Mouse (Mus musculus): ENCODE results near the gene Cyb5rl. TPM values are rescaled to one million over a fixed set of nuclear protein-coding genes. Genes with fewer than 3 reads are reported as not detected.

Gene Cyb5rl
- polyA plus RNA-seq, 1 experiment from 2014 or later = 7.3 TPM

Other genes starting within 250 kb of the Cyb5rl start
- gene Ssbp3, start 156.3 kb upstream of the Cyb5rl start, polyA plus RNA-seq (2015; fragmentation: Nextera tagmentation; extraction: Ambion mirVana) = 171 and 173 TPM in 2 replicates
- 97.2 and 99.5 TPM in 2 replicates for gene Mrpl37, start 120 bp upstream of the Cyb5rl start, polyA plus RNA-seq (2015; fragmentation: Nextera tagmentation; extraction: Ambion mirVana)
- 0.08 TPM in 1 of 2 replicates, not detected in the other for gene Cdcp2, start 29.9 kb downstream of the Cyb5rl start, polyA plus RNA-seq (2015; fragmentation: Nextera tagmentation; extraction: Ambion mirVana)
- gene Tmem59, start 111.4 kb downstream of the Cyb5rl start, polyA plus RNA-seq (2015; fragmentation: Nextera tagmentation; extraction: Ambion mirVana) = 423 and 430 TPM in 2 replicates
- 29.1 and 32.7 TPM in 2 replicates for gene Tceanc2, start 112.1 kb downstream of the Cyb5rl start, polyA plus RNA-seq (2015; fragmentation: Nextera tagmentation; extraction: Ambion mirVana)
- not detected in 2 replicates for gene Ldlrad1, start 142.2 kb downstream of the Cyb5rl start, polyA plus RNA-seq (2015; fragmentation: Nextera tagmentation; extraction: Ambion mirVana)
- 102 and 103 TPM in 2 replicates for gene Lrrc42, start 186.5 kb downstream of the Cyb5rl start, polyA plus RNA-seq (2015; fragmentation: Nextera tagmentation; extraction: Ambion mirVana)
- gene Hspb11, start 186.6 kb downstream of the Cyb5rl start, polyA plus RNA-seq (2015; fragmentation: Nextera tagmentation; extraction: Ambion mirVana) = 44.0 and 44.9 TPM in 2 replicates
- gene Dio1, start 240.2 kb downstream of the Cyb5rl start, polyA plus RNA-seq (2015; fragmentation: Nextera tagmentation; extraction: Ambion mirVana) = not detected in 2 replicates
- gene Yipf1, start 247.4 kb downstream of the Cyb5rl start, polyA plus RNA-seq (2015; fragmentation: Nextera tagmentation; extraction: Ambion mirVana) = 58.3 and 58.8 TPM in 2 replicates